Mouse (Mus musculus) midbrain, embryonic 14.5 days (tissue): ENCODE measurements around the gene Olfr324. TPM values are rescaled to one million over a fixed set of nuclear protein-coding genes. Genes with fewer than 3 reads are reported as not detected.

Experiments
- ATAC-seq: fragments of 200-750 bp; cut with Nextera tagmentation; 2 replicates; pipeline ENCODE4 v1.8.0; 2017; ENCODE audit warnings: moderate number of reproducible peaks, moderate library complexity; ENCODE audit not compliant: low FRiP score, low TSS enrichment
- DNase-seq: peaks from one replicate; pipeline ENCODE4 v3.0.0-alpha.2; 2015
- H3K27ac ChIP-seq: fragments of 300-500 bp; sonication (generic); replicated peaks from 2 replicates; pipeline ENCODE4 v1.5.1; 2014; ENCODE audit warnings: mild to moderate bottlenecking, low read depth, low read length, moderate library complexity
- H3K27me3 ChIP-seq: fragments of 300-500 bp; sonication (generic); 2 replicates; pipeline ENCODE4 v1.6.1; 2014; ENCODE audit warnings: low read length, control low read depth, mixed read lengths; ENCODE audit not compliant: control insufficient read depth, insufficient read depth
- H3K36me3 ChIP-seq: fragments of 300-500 bp; sonication (generic); 2 replicates; pipeline ENCODE4 v1.6.1; 2014; ENCODE audit warnings: low read length, control low read depth; ENCODE audit not compliant: control insufficient read depth, insufficient read depth
- H3K4me1 ChIP-seq: fragments of 300-500 bp; sonication (generic); 2 replicates; pipeline ENCODE4 v1.6.1; 2014; ENCODE audit warnings: mild to moderate bottlenecking, antibody characterized with exemption, low read length, control low read depth; ENCODE audit not compliant: control insufficient read depth, insufficient read depth
- H3K4me2 ChIP-seq: fragments of 300-500 bp; sonication (generic); 2 replicates; pipeline ENCODE4 v1.6.1; 2014; ENCODE audit warnings: mild to moderate bottlenecking, low read length, moderate library complexity
- H3K4me3 ChIP-seq: fragments of 300-500 bp; sonication (generic); replicated peaks from 2 replicates; pipeline ENCODE4 v1.5.1; 2014; ENCODE audit warnings: low read depth, low read length
- H3K9ac ChIP-seq: fragments of 300-500 bp; sonication (generic); replicated peaks from 2 replicates; pipeline ENCODE4 v1.6.1; 2014; ENCODE audit warnings: mild to moderate bottlenecking, low read length, moderate library complexity
- H3K9me3 ChIP-seq: fragments of 300-500 bp; sonication (generic); 2 replicates; pipeline ENCODE4 v1.6.1; 2016; ENCODE audit warnings: low read length, control low read depth, mixed read lengths; ENCODE audit not compliant: control insufficient read depth
- WGBS: fragments of 180-500 bp; shearing (Covaris S2); extraction: QIAGEN DNeasy Blood & Tissue Kit; methylation state at CpG from one replicate; pipeline ENCODE4 v1.1.7; 2014; 5-methylcytosine and 5-hydroxymethylcytosine counted together
- polyA plus RNA-seq: library from polyadenylated mRNA; unstranded; fragments of >200 nt; fragmentation: Nextera tagmentation; extraction: Ambion mirVana; gene quantifications from 2 replicates; pipeline ENCODE4 v1.2.1, GENCODE M21; 2014

The Olfr324 gene
- polyA plus RNA-seq, 1 experiment from 2014 or later = not detected

GRCm38 (mm10) chr11:58602062-58602461 is 7.1 kb downstream of the Olfr324 start:
- no peak overlapping the region for H3K27ac ChIP-seq
- no peak overlapping the region for H3K4me2 ChIP-seq
- no peaks in the 10 kb centered on the region for H3K36me3 ChIP-seq
- H3K4me3 ChIP-seq = no peak overlapping the region
- H3K9me3 ChIP-seq = no peaks in the 10 kb centered on the region
- ATAC-seq (no peak), DNase-seq (no peak)
- no peaks in the 10 kb centered on the region for H3K4me1 ChIP-seq
- H3K27me3 ChIP-seq = no peaks in the 10 kb centered on the region
- no peak overlapping the region for H3K9ac ChIP-seq

- ATAC-seq (no peak), DNase-seq (no peak)
- no peak overlapping the region for H3K27ac ChIP-seq
- no peak overlapping the region for H3K4me2 ChIP-seq
- 86% methylated on average over 6 of the region's 6 CpGs for WGBS
- H3K9ac ChIP-seq = no peak overlapping the region
- no peak overlapping the region for H3K4me3 ChIP-seq
- H3K9me3 ChIP-seq = no peaks in the 10 kb centered on the region
- H3K27me3 ChIP-seq = no peaks in the 10 kb centered on the region
- H3K36me3 ChIP-seq = no peaks in the 10 kb centered on the region
- no peaks in the 10 kb centered on the region for H3K4me1 ChIP-seq
Measured at GRCm38 (mm10) chr11:58602800-58603560, 8.1 kb downstream of the Olfr324 start.

- H3K27ac ChIP-seq = no peak overlapping the region
- H3K27me3 ChIP-seq = no peaks in the 10 kb centered on the region
- no peak overlapping the region for H3K4me3 ChIP-seq
- H3K4me2 ChIP-seq = no peak overlapping the region
- 73% methylated on average over 2 of the region's 2 CpGs for WGBS
- no peaks in the 10 kb centered on the region for H3K36me3 ChIP-seq
- H3K9ac ChIP-seq = no peak overlapping the region
- DNase-seq (no peak), ATAC-seq (no peak)
- H3K4me1 ChIP-seq = no peaks in the 10 kb centered on the region
- H3K9me3 ChIP-seq = no peaks in the 10 kb centered on the region
Measured at GRCm38 (mm10) chr11:58604688-58605087, 9.8 kb downstream of the Olfr324 start.

GRCm38 (mm10) chr11:58605228-58605627 is 10.3 kb downstream of the Olfr324 start:
- Histone ChIP-seq H3K4me1 (no peaks in the 10 kb centered on the region), H3K27ac (no peak overlapping the region), H3K4me3 (no peak overlapping the region), H3K4me2 (no peak overlapping the region), H3K9me3 (no peaks in the 10 kb centered on the region), H3K36me3 (no peaks in the 10 kb centered on the region), H3K9ac (no peak overlapping the region), H3K27me3 (no peaks in the 10 kb centered on the region)
- DNase-seq (no peak), ATAC-seq (no peak)
- WGBS = 92% methylated on average over 3 of the region's 3 CpGs

GRCm38 (mm10) chr11:58606177-58606919 is 11.4 kb downstream of the Olfr324 start:
- 89% methylated on average over 12 of the region's 12 CpGs for WGBS
- no peak for DNase-seq
- no peaks in the 10 kb centered on the region for H3K4me1 ChIP-seq

GRCm38 (mm10) chr11:58607030-58607429 is 12.1 kb downstream of the Olfr324 start:
- no peak for ATAC-seq
- no peak overlapping the region for H3K27ac ChIP-seq
- no peak overlapping the region for H3K9ac ChIP-seq
- no peaks in the 10 kb centered on the region for H3K27me3 ChIP-seq
- no peak overlapping the region for H3K4me2 ChIP-seq
- WGBS = 85% methylated on average over 6 of the region's 6 CpGs
- no peak overlapping the region for H3K4me3 ChIP-seq
- H3K9me3 ChIP-seq = no peaks in the 10 kb centered on the region
- no peaks in the 10 kb centered on the region for H3K36me3 ChIP-seq
- no peak for DNase-seq
- no peaks in the 10 kb centered on the region for H3K4me1 ChIP-seq

More at GRCm38 (mm10) chr11:58606177-58606919, 11.4 kb downstream of the Olfr324 start:
- no peaks in the 10 kb centered on the region for H3K9me3 ChIP-seq
- no peaks in the 10 kb centered on the region for H3K27me3 ChIP-seq
- no peaks in the 10 kb centered on the region for H3K36me3 ChIP-seq
- no peak overlapping the region for H3K4me3 ChIP-seq
- no peak overlapping the region for H3K9ac ChIP-seq
- no peak for ATAC-seq
- H3K27ac ChIP-seq = no peak overlapping the region
- no peak overlapping the region for H3K4me2 ChIP-seq

GRCm38 (mm10) chr11:58613359-58613758 is 18.4 kb downstream of the Olfr324 start:
- Histone ChIP-seq H3K4me1 (no peaks in the 10 kb centered on the region), H3K4me3 (no peak overlapping the region), H3K27me3 (no peaks in the 10 kb centered on the region), H3K9me3 (no peaks in the 10 kb centered on the region), H3K27ac (no peak overlapping the region), H3K36me3 (no peaks in the 10 kb centered on the region), H3K4me2 (no peak overlapping the region), H3K9ac (no peak overlapping the region)
- ATAC-seq = no peak
- DNase-seq = no peak
- 88% methylated on average over 3 of the region's 3 CpGs for WGBS

GRCm38 (mm10) chr11:58614526-58614925 is 19.6 kb downstream of the Olfr324 start:
- Histone ChIP-seq H3K27ac (no peak overlapping the region), H3K9me3 (no peaks in the 10 kb centered on the region), H3K4me2 (no peak overlapping the region), H3K9ac (no peak overlapping the region), H3K4me1 (no peaks in the 10 kb centered on the region), H3K4me3 (no peak overlapping the region), H3K36me3 (no peaks in the 10 kb centered on the region), H3K27me3 (no peaks in the 10 kb centered on the region)
- ATAC-seq (no peak), DNase-seq (no peak)

GRCm38 (mm10) chr11:58615975-58616374 is 21.1 kb downstream of the Olfr324 start, which contains the start of gene 2210407C18Rik:
TSS of gene 2210407C18Rik (minus strand) at chr11:58616075.
- ATAC-seq = no peak
- DNase-seq = no peak
- no peaks in the 10 kb centered on the region for H3K9me3 ChIP-seq
- 89% methylated on average over 4 of the region's 4 CpGs for WGBS
- no peaks in the 10 kb centered on the region for H3K4me1 ChIP-seq
- H3K36me3 ChIP-seq = no peaks in the 10 kb centered on the region
- H3K9ac ChIP-seq = no peak within 1 kb of the TSS
- H3K27ac ChIP-seq = no peak within 1 kb of the TSS
- no peak within 1 kb of the TSS for H3K4me3 ChIP-seq
- H3K27me3 ChIP-seq = no peaks in the 10 kb centered on the region
- H3K4me2 ChIP-seq = no peak within 1 kb of the TSS
